ENCODE assay signal across 8 mouse cellular contexts in the genomic region with DNA sequence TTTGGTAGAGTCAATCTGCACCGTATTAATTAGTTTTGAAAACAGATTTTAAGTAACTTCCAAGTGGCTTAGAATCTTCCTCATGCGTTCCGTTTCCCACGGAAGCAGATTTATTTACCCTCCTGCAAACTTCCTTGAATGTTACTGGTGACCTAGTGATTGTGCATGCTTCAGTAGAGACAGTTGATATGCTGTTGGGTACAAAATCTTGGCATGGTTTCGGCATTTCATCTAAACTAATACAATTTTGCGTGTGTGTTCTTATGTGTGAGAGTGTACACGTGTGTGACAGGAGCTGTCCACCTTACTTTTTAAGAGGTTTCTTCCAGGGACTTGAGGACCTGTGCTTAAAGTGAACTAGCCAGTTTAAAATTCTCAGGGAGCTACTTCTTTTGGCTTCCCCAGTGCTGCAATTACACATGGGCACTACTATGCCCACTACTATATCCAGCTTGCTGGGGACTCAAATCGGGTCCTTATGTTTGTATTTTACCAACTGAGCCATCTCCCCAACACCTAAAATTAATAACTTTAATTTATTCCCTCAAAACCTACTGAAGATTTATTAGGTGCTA. TPM values are rescaled to one million over a fixed set of nuclear protein-coding genes. Genes with fewer than 3 reads are reported as not detected.
A peak's percentile ranks its signal among the peaks of the same experiment; 100 is the strongest.
DNase-seq lines count a peak whose midpoint lies in the region; ATAC-seq and TF ChIP-seq lines count a peak whose summit lies in the region.

No protein-coding gene starts in this region.

- no peak for ATAC-seq in hindbrain, embryonic 15.5 days (ENCODE audit: low FRiP score, low read depth)
- ATAC-seq in midbrain, embryonic 15.5 days (replicated peaks) = no peak

- no peaks in the 10 kb centered on the region for H3K27me3 ChIP-seq in kidney, adult 2 months (replicated peaks; ENCODE audit: control insufficient read depth, insufficient read depth, low read length)
- H3K27me3 ChIP-seq in hindbrain, embryonic 15.5 days = no peaks in the 10 kb centered on the region
- H3K27me3 ChIP-seq in midbrain, embryonic 15.5 days (replicated peaks) = no peaks in the 10 kb centered on the region

- peaks cover 4% of the 10 kb centered on the region; the same call in 1 of the 2 replicates for H3K4me1 ChIP-seq in kidney, adult 2 months (ENCODE audit: control insufficient read depth, insufficient read depth, low read length)
- peaks cover 31% of the 10 kb centered on the region for H3K4me1 ChIP-seq in hindbrain, embryonic 15.5 days (replicated peaks)
- H3K4me1 ChIP-seq in midbrain, embryonic 15.5 days = peaks cover 33% of the 10 kb centered on the region

- H3K9me3 ChIP-seq in hindbrain, embryonic 15.5 days = no peaks in the 10 kb centered on the region
- no peaks in the 10 kb centered on the region for H3K9me3 ChIP-seq in midbrain, embryonic 15.5 days

- TF ChIP-seq CTCF in kidney, adult 2 months (conservative IDR thresholded peaks at IDR 0.05; ENCODE audit: insufficient read depth, insufficient read length, low read depth, low read length) = no peak

- H3K4me3 ChIP-seq in kidney, adult 2 months (ENCODE audit: insufficient read depth, low read depth, low read length) = no peak overlapping the region
- H3K4me3 ChIP-seq in hindbrain, embryonic 15.5 days = peak overlapping the region; percentile 7
- H3K4me3 ChIP-seq in midbrain, embryonic 15.5 days = peak overlapping the region; percentile 74

- no peak overlapping the region for H3K9ac ChIP-seq in hindbrain, embryonic 15.5 days
- no peak overlapping the region for H3K9ac ChIP-seq in midbrain, embryonic 15.5 days

- DNase-seq in kidney, adult 2 months = peak; percentile 24
- no peak for DNase-seq in kidney, adult 11 months
- peak; percentile 20 for DNase-seq in MN1 (ENCODE audit: low spot score)
- DNase-seq in right cerebral cortex, postnatal 25 days = no peak
- DNase-seq in adrenal gland, adult 8-10 months = no peak
- no peak for DNase-seq in urinary bladder, postnatal 36 days (ENCODE audit: low spot score in 2 of 2)

- no peaks in the 10 kb centered on the region for H3K36me3 ChIP-seq in kidney, adult 2 months (ENCODE audit: control insufficient read depth, insufficient read depth, low read length)
- H3K36me3 ChIP-seq in hindbrain, embryonic 15.5 days = no peaks in the 10 kb centered on the region
- H3K36me3 ChIP-seq in midbrain, embryonic 15.5 days (replicated peaks) = no peaks in the 10 kb centered on the region

- H3K27ac ChIP-seq in kidney, adult 2 months (ENCODE audit: insufficient read depth, low read depth, low read length) = peak overlapping the region; percentile 31
- no peak overlapping the region for H3K27ac ChIP-seq in hindbrain, embryonic 15.5 days (replicated peaks)
- no peak overlapping the region for H3K27ac ChIP-seq in midbrain, embryonic 15.5 days

- WGBS in kidney, adult 2 months = 26% methylated on average over 8 of the region's 8 CpGs
- 63% methylated on average over 8 of the region's 8 CpGs for WGBS in hindbrain, embryonic 15.5 days
- 72% methylated on average over 8 of the region's 8 CpGs for WGBS in midbrain, embryonic 15.5 days

- no peak for TF ChIP-seq POLR2A in kidney, adult 2 months (IDR thresholded peaks at IDR 0.05; ENCODE audit: low read depth, low read length)

- peak overlapping the region; percentile 99 for H3K4me2 ChIP-seq in hindbrain, embryonic 15.5 days
- peak overlapping the region; percentile 98 for H3K4me2 ChIP-seq in midbrain, embryonic 15.5 days

RNA-seq across cellular contexts. Expression of a gene that starts 3.0 kb away (rescaled TPM):
- 4.6 and 5.2 TPM in 2 replicates for polyA plus RNA-seq in kidney, adult 2 months (2012; rRNA removed)
- 13.7 and 15.2 TPM in 2 replicates for polyA plus RNA-seq in hindbrain, embryonic 15.5 days (2015; fragmentation: Nextera tagmentation; extraction: Ambion mirVana)
- polyA plus RNA-seq in midbrain, embryonic 15.5 days (2015; fragmentation: Nextera tagmentation; extraction: Ambion mirVana) = 15.1 and 15.4 TPM in 2 replicates
- 10 to 100 TPM; 41.1 to 57.1 (median 52.9) TPM for total RNA-seq in adrenal gland, adult 8-10 months (2022)

Comparison
In these comparisons a context has a peak if more than half of its experiments do, and no peak if none do; other contexts are left out.
1. DNase-seq: peak in kidney, adult 2 months (single experiment) and MN1 (single experiment); none in kidney, adult 11 months (single experiment), right cerebral cortex, postnatal 25 days (single experiment), adrenal gland, adult 8-10 months (single experiment) and urinary bladder, postnatal 36 days (0 of 2).